Mouse (Mus musculus): ENCODE data around the gene Lpo.

The Lpo gene

GRCm38 (mm10) chr11:87758957-87759608 lies 69.0 kb downstream of the Lpo start:
- DNase-seq (ENCODE audit: low read depth in 2 of 2, low spot score in 2 of 2) = no peak

- peak in 1 of 2 experiments; percentile 52 for DNase-seq (ENCODE audit: low read depth in 2 of 2, low spot score in 2 of 2)
These were observed 69.8 kb downstream of the Lpo start for GRCm38 (mm10) chr11:87758161-87758911.

DNA sequence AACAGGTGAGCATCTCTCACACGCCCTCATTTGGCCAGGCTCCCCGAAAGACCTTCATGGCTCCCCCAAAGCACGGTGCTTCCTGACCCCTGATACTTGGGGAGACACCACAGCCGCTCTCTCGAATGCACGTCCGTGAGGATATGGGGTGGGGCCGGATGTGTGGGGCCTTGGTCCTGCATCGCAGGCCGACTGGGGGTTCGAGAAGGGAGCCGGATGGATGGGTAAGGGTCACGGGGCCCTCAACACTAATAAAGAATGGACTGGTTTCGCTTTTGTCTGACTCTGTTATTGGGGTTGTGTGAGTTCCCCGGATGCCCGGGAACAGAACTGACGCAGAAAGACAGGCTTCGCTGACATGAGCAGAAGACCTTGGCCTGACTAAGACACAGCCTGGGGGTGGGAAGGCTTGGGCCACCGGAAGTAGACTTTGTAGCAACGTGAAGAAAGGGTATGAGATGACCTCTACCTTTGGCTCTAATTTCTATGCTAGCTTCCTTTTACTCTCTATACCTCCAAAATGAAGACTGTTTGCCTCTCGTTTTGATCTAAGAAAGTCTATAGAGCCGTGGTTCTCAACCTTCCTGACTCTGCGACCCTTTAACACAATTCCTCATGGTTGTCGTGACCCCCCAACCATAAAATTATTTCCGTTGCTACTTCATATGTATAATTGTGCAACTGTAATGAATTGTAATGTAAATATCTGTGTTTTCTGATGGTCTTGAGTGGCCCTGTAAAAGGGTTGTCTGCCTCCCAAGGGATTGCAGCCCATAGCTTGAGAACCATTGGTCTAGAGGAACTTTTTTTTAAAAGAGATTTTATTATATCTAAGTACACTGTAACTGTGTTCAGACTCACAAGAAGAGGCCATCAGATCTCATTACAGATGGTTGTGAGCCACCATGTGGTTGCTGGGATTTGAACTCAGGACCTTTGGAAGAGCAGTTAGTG lies 70.8 kb downstream of the Lpo start:
- DNase-seq (ENCODE audit: low read depth in 2 of 2, low spot score in 2 of 2) = peak; percentile 57 to 63

Data from CD8-positive naive resting alpha-beta T cell, adult 2 months (primary cell).